Mouse (Mus musculus) cerebellum, postnatal 25 days (tissue): ENCODE results near the gene Ccdc190.

Experiments
- DNase-seq, 2 experiments: peaks; one replicate each; pipeline ENCODE4 v3.0.0; 2021; ENCODE audit warnings: mixed read lengths in 2 of 2

The Ccdc190 gene

GRCm38 (mm10) chr1:169934005-169934725 is 5.7 kb downstream of the Ccdc190 start:
- peak; percentile 61 to 80 for DNase-seq

GRCm38 (mm10) chr1:169939345-169939744 is 10.9 kb downstream of the Ccdc190 start:
- peak in 1 of 2 experiments; percentile 64 for DNase-seq

DNA sequence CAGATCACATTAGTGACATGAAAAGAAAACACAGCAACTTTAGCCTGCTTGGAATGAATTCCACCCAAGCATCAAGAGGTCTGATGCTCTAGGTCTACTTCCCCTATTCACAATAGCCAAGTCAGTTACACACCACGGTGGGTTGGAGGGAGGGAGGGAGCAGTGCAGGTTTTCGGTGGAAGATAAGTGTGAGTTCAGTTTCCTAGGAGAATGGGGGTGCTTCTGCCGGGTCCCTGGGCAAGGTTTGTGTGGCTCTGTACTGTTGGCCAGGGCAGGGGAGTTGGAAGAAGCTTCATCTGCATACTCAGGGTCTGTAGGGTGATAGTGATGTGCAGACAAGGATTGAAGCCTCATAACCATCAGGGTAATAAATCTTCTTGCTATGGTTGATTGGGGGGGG is 17.6 kb downstream of the Ccdc190 start:
- DNase-seq: no peak

- no peak for DNase-seq
Measured at GRCm38 (mm10) chr1:169947654-169948053, 19.2 kb downstream of the Ccdc190 start.

- no peak for DNase-seq
Measured at GRCm38 (mm10) chr1:169948280-169948679, 19.8 kb downstream of the Ccdc190 start.

DNA sequence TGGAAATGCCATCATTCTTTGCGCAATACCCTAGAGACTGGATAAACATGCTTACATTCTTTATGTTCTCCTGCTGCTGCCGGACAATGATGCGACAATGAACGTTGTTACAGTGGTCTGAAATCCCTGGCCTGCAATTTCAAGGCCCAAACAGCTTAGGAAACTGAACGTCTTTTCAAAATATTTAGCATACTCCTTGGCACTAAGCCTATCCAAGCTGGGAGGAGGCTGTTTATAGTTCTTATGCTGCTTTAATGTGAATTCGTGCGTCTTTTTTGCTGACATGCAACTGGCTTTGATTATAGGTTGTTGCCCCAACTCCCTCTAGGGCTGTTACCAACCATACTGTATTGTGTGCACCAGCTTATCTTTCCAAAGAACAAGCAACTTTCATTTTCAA is 20.4 kb downstream of the Ccdc190 start:
- DNase-seq: no peak

DNA sequence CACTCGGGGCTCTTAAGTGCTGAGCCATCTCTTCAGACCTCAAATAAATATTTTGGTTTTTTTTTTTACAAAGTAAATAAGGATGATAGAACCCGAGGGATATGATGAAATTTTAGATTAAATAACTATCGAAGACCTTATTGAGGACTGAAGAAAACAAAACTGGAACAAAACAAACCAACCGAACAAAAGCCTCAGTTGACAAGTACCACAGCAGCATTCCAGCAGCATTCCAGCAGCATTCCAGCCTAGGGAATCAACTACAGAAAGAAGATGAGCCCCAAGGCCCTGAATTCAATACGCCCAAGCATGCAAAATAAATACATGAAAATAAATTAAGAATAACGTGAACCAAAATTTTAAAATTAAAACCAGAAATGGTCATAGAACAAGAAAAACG is 21.5 kb downstream of the Ccdc190 start:
- DNase-seq: no peak

DNA sequence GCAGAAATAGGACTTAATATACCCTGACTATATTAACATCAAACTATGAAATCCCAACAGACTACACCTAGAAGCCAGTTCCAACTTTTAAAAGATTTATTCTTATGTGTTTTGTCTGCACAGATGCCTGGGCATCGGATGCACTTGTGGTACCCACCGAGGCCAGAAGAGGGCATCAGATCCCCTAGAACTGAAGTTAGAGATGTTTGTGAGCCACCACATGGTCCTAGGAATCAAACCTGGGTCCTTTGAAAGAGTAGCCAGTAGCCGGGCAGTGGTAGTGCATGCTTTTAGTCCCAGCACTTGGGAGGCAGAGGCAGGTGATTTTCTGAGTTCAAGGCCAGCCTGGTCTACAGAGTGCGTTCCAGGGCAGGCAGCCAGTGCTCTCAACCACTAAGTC is 22.2 kb downstream of the Ccdc190 start:
- peak in 1 of 2 experiments; percentile 28 for DNase-seq

DNA sequence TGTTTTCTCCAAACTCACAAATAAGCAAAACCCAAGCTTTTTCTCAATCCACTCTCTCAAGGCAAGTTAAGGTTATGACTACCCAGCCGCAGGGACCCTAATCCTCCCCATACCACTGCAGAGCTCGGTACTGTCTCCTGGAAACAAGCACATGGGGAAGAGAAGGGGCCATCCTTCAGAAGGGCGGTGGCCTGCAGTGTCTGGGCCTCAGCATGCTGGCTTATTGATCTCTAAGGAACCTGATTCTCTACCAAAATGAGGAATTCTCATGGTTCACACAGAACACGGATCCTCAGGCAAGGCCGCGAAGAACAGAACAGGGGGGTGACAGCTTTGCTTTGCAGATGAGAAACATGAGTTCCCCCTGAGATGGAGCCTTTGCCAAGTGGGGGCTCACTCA is 23.1 kb downstream of the Ccdc190 start:
- no peak for DNase-seq

GRCm38 (mm10) chr1:169952636-169953035 is 24.2 kb downstream of the Ccdc190 start:
- DNase-seq: no peak

DNA sequence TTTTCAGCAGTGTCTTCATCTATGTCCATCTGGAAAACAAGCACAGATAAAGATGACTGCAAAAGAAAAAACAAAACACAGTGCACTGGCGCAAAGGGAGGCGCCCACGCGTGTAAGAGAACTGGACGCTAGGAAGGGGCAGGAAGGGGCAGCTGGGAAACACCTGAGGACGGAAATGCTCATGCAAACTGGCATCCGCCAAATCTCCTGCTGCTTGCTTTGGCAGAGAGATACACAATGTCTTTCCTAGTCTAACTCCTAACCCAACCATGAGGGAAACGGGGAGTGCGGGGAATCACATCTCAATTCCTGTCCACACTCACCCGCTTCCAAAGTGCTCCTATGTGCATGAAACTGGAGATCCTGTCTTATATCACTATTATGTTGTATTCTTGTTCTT is 24.7 kb downstream of the Ccdc190 start:
- DNase-seq: peak; percentile 39 to 51

GRCm38 (mm10) chr1:169968792-169969515 is 40.5 kb downstream of the Ccdc190 start, which contains the start of gene Hsd17b7:
Gene Hsd17b7 (minus strand): TSS chr1:169969241.
- peak; percentile 97 to 98 for DNase-seq

DNA sequence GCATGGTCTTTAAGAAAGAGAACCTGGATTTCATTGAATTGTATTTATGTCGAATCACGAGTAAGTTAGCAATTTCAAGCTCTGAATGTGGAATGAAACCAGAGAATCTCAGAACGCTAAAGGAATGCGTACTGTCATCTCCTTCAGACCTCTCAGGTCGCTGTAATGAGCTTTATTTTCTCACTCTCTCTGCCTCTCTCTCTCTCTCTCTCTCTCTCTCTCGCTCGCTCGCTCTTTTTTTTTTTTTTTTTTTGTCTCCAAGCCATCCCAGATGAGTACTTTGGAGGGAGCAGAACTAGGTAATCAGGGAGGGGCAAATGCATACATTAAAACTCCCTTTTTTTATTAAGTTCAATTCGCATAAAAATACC is 41.1 kb downstream of the Ccdc190 start:
- no peak for DNase-seq

DNA sequence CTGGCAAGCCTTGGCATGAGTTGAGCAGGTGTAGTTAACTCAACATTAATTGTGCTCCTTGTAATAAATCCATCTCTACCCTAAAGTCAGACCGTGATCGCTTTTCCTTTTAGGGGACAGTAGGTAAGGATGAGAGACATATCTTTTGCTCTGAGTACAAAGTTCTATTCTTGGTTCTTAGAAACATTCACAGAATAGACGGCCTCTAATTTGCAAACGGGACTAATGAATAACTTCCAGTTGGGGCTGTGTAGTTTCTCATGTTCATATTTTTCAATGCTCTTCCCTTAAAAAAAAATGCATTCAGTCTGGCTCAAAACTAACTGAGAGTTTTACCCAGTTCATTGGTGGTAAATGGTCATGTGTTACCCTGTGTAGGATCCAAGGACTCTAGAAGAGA is 42.5 kb downstream of the Ccdc190 start:
- no peak for DNase-seq

- no peak for DNase-seq
Measured at GRCm38 (mm10) chr1:169971998-169972397, 43.5 kb downstream of the Ccdc190 start.

DNA sequence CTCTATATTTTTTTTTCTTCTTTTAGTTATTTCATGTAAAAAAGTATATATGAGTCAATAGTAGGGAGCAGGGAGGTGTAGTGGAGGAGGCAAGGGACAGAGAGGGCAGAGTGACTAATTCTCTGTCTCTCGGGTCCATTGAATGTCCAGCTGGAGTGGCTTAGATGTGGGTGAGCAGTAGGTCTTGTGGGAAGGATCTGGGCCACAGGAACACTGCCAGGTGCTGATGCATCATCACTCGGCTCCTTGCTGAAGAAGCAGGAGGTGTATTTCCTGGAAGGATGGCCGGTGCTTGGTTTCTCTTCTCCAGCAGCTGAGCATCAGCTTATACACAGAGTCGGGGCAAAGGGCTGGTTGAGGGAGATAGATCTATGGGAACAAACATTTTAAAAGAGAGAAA is 49.2 kb downstream of the Ccdc190 start:
- peak in 1 of 2 experiments; percentile 11 for DNase-seq
